Mouse (Mus musculus): ENCODE results near the gene Lipe.

DNA sequence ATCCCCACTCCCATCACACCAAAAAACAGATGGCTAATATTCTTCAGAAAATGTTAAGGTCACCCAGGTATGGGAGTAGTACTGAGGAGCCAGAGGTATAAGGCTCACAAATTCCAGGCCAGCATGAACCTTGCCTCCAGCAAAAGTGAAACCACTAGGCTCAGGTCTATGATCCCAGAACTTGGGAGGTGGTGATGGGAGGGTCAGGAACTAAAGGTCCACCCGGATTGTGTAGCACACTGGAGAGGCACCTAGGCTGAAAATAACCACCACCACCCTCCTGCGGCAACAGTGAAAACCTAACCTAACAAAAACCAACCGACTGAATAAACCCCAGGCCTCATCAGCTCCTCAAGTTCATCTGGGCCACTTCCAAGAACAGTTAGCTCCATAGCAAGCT is 29.8 kb upstream of the Lipe start:
- TF ChIP-seq TAL1 (IDR thresholded peaks at IDR 0.05; ENCODE audit: low read length) (no peak), GATA1 (IDR thresholded peaks at IDR 0.05; ENCODE audit: low read length) (no peak)
